Mouse (Mus musculus) cerebellum, postnatal 36 days (tissue): ENCODE data around the gene Tgfb3.

Experiments used
- DNase-seq, 2 experiments: peaks; one replicate each; pipeline ENCODE4 v3.0.0; 2021 to 2022; ENCODE audit warnings: mixed read lengths in 2 of 2

The Tgfb3 gene

DNA sequence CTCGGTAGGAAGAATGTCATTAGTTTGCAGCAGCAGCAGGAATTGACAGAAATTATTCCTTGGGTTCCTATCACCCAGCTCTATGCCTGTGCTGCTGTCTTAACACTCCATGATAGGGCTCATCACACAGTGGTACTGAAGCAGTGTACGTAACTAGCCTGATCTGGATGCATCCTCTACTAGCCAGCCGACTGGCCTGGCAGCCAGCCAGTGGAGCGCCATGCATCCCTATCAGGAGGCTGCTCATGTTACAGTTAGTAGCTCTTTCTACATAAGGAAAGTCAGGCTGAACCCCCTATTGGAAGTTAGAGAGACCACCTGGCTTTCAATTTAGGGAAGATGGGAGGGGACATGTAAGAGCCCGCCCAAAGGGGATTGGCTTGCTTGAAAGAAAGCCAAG is 51.8 kb downstream of the Tgfb3 start:
- peak; percentile 46 to 59 for DNase-seq

DNA sequence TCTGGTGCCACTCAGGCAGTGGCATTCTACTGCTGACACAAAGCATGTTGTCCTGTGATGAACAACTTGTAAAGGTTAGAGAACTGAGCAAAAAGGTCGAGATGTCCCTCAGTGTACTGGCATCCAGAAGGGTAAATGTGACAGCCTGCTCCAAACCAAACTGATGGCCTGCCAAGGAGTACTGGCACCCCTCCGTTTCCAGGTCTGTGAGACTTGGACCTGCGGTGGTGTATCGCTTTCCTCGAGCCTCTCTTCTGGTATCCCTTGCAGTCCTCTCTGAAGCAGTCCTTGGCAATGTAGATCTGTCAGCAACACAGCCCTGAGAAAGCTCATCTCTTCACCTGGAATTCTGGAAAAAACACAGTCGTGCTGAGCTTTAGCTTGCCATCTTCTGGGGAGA is 53.4 kb downstream of the Tgfb3 start:
- peak; percentile 76 to 79 for DNase-seq

DNA sequence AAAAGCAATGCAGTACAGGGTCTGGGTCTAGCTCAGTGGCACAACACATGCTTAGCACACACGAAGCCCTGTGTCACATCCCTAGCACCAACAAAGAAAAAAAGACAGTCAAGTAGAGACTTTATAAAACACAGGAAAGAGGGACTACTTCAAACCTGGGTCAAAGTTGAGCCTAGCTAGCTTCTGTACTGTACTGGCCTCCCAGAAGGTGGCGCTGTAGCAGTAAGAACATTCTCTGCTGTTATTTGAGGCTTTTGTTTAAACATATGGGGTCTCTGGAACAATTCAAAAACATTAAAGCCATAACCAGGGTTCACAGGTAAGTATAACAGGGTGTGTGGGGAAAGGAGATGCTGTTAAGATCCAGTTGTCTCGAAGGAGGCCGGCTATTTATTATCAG is 54.4 kb downstream of the Tgfb3 start:
- DNase-seq, result peak; percentile 46 to 52

DNA sequence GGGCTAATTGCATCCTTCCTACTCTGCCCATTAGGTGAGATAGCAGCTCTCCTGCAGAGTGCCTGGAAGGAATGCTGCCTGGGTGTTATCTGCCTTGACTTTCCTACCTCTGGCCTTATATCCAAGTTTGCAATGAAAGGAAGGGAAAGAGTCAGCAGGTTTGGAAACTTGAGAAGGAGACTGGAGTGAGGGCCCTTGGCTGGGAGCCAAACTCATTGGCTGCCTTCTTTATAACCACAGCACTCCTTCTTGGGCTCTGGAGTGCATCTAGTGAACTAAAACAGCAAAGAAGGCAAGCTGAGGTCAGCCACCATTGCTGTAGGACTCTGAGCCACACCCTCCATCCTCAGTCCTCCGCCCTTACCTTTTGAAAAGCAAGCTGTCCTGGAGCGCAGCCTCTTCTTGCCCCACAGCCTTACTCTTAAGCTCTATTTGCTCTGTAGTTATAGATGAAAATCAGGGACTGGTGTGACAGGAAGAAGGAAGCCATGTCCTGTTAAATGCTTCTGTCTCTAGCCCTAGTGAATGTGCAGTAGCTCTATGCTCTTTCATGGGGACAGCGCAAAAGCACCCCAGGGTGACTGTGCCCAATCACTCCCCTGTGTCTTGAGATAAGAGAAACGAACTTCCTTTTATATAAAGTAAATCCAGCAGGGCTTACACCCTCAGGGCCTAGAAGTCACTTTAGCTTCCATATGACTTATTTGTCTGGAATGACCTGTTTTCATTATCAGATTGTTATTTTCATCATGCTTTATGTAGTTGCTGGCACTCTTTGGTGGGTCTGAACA is 55.6 kb downstream of the Tgfb3 start:
- DNase-seq, result no peak

DNA sequence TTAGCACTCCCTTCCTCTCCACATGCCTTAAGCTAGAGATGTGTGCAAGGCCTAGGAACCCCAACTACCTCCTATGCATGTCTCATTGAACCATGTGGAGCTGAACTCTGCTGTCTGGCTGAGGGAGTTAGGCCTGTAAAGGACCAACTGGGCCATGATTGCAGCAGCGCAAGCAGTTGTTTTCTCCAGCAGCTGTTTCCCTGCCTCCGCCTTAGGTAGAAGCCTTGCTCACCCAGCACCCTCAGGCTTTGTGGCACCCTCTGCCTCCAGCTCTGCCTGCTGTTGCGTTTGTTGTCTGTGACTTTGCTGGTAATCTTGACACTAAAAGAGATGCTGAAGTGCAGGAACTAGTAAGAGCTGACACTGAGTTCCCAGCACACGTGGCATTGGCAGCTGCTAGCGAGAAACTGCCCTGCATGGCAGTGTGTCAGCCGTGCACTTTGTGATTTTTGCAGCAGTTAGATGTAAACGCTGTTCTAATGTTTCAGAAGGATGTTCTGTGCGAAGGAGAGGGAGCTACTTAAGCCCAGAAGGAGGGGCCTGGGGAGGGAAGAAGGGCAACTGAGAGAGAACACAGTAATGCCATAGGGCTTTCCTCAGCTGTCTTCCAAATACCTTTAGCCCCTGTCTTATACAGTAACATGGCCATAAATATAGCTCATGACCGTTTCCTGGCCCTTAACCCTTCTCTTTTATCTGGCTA is 56.4 kb downstream of the Tgfb3 start:
- no peak for DNase-seq

DNA sequence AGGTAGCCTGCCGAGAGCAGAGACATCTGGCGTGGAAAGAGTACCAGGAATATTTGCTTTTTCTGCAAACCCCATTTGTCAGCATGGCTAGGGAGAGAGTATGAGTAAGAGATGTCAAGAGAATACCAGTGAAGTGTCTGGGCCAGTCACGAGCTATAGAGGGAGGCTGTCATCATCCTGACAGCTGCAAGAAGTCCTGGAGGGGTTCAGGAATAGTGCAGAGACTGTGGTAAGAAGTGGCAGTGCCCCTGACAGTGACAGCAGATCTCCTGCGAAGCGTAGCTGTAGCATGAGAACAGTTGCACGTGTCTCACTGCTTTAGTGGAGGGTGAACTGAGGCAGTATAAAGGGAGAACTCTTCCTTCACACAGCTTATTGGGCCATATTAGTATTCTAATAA is 57.3 kb downstream of the Tgfb3 start:
- no peak for DNase-seq

DNA sequence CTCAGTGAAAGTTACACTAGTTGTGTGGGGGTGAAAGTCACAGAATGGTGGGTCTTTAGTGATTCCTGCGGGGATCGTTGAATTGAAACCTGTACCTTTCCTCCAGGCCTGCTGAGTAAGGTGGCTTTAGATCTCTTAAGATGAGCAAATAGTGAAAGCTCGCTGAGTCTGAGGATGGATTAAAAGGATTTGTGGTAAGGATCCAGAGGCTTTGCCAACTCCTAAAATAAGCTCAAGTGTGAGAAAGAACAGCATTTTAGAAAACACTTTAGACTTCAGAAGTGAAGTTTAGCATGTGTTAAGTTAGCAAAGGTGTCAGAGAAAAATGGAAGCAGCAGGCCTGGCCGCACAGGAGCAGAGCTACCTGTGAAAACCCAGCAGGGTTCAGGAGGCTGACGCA is 61.5 kb downstream of the Tgfb3 start:
- no peak for DNase-seq

DNA sequence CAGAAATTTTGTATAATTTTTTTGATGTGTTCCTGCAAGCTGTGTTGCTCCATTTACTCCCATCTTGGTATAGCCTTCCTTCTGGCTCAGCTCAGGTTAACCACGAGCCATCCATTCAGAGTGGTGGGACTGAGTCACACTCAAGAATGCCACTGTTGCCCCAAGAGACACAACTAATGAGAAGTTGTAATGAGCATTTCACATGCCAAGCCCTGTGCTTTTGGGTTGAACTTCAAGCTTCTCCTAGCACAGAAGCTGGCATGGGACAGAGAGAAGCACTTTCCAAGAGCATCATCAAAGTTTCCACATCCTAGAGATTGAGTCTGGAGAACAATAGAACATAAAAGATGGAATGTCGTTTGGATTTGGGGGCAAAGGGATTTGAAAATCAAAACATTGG is 63.7 kb downstream of the Tgfb3 start:
- DNase-seq, result no peak

DNA sequence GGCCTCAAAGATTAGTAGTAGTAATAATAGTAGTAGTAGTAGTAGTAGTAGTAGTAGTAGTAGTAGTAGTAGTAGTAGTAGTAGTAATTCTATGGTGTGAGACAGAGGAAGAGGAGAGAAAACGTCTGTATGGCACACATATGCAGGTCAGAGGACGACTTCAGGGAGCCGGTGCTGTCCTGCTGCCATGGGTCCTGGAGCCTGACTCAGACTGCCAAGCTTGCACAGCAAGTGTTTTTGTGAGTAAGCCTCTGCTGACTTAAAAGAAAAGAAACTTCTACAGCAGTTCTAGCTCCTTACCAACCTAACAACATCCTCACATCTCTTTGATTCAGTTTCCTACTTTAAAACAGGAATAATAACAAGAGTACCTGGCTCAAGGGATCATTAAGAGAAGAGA is 64.2 kb downstream of the Tgfb3 start:
- DNase-seq, result no peak

DNA sequence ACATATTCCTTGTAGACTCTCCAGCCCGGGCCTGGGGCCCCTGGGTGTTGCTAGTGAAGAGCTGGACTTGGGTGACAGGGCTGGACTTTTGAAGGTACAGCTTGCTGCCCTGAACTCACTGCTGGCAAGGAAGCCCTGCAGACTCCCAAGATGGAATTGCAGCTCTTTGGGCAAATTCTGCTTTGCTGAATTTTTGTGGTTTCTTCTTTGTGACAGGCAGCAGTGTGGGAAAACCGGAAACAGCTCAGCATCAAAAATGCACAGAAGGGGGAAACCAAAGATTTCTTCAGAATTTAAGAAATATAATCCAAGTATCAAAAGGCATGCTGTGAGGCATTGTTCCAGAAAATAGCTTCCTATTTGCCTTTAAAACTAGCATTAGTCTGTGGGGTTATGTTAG is 64.7 kb downstream of the Tgfb3 start:
- DNase-seq, result no peak

DNA sequence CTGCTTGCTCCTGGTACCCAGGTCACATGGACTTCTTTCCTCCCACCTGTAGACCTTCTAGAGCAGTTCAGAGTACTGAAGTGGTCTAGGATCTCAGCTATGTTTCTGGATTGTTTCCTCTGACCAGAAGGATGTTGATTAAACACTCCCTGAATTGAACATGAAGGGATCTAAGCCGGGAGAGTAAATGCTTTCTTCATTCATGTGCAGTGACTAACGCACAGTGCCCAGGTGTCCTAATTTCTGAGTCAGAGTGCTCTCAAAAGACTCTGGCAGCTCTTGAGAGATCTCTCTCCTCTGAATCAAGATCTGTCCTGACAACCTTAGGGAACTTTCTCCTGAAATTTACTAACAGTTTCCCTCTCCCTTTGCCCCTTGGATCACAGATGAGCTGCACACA is 66.6 kb downstream of the Tgfb3 start:
- DNase-seq, result no peak

DNA sequence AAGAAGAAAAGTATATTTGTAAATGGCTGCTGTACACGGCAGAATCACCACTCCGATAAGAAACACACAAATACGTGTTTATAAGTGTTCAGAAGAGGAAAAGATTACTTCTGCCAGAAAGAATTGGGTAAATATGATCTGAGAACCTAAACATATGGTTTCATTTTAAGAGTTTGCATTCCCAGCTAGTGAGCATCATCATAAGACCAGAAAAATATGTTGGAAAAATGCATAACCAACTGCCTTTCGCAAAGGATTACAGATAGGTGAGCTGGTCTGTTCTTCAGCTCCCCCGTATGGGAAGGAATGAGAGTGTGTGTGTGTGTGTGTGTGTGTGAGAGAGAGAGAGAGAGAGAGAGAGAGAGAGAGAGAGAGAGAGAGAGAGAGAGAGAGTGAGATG is 68.2 kb downstream of the Tgfb3 start:
- DNase-seq, result no peak

DNA sequence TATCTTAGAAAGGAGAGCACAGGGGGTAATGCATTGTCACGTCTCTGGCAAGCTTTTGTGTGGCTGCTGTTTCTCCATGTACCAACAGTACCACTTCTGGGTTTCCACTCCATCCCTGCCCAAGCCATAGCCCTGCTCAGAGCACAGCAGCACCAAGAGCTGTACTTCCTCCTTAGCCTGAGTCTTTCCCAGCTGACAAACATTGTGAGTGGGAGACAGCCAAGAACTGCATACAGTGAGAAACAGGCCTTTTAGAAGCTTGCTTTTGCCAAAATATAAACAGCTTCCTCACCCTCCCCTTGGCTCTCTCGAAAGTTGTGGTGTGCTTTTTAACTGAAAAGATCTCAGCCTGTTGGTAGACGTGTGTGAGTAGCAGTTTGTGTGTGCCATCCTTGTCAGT is 71.5 kb downstream of the Tgfb3 start:
- no peak for DNase-seq
